Mouse (Mus musculus) kidney, postnatal 0 days (tissue): ENCODE measurements at regions not wholly inside any gene's neighbourhood (a gene's known extent, or its start where the extent isn't known, plus 50 kb on each side); places are given as distances from the start of the nearest gene placed in this dataset.
A peak's percentile ranks its signal among the peaks of the same experiment; 100 is the strongest.

Experiments
- ATAC-seq: fragments of 200-750 bp; cut with Nextera tagmentation; replicated peaks from 2 replicates; pipeline ENCODE4 v1.8.0; 2017; ENCODE audit warnings: low read depth, moderate number of reproducible peaks, moderate TSS enrichment, moderate library complexity; ENCODE audit not compliant: low FRiP score
- DNase-seq: peaks from one replicate; pipeline ENCODE4 v3.0.0-alpha.2; 2016; ENCODE audit warnings: low spot score
- H3K27ac ChIP-seq: fragments of 300-500 bp; sonication (generic); 2 replicates; pipeline ENCODE4 v1.5.1; 2014; ENCODE audit warnings: mild to moderate bottlenecking
- H3K27me3 ChIP-seq: fragments of 300-500 bp; sonication (generic); 2 replicates; pipeline ENCODE4 v1.6.1; 2014; ENCODE audit warnings: low read length, mixed read lengths; ENCODE audit not compliant: insufficient read depth
- H3K36me3 ChIP-seq: fragments of 300-500 bp; sonication (generic); 2 replicates; pipeline ENCODE4 v1.6.1; 2014; ENCODE audit warnings: low read length, mixed read lengths; ENCODE audit not compliant: insufficient read depth
- H3K4me1 ChIP-seq: fragments of 300-500 bp; sonication (generic); replicated peaks from 2 replicates; pipeline ENCODE4 v1.6.1; 2014; ENCODE audit warnings: antibody characterized with exemption, low read length, mixed read lengths; ENCODE audit not compliant: insufficient read depth
- H3K4me2 ChIP-seq: fragments of 300-500 bp; sonication (generic); 2 replicates; pipeline ENCODE4 v1.6.1; 2014; ENCODE audit warnings: mild to moderate bottlenecking, low read length, moderate library complexity, mixed read lengths
- H3K4me3 ChIP-seq: fragments of 300-500 bp; sonication (generic); replicated peaks from 2 replicates; pipeline ENCODE4 v1.5.1; 2014; ENCODE audit warnings: low read depth, low read length
- H3K9ac ChIP-seq: fragments of 300-500 bp; sonication (generic); 2 replicates; pipeline ENCODE4 v1.6.1; 2014; ENCODE audit warnings: low read depth, low read length
- H3K9me3 ChIP-seq: fragments of 300-500 bp; sonication (generic); replicated peaks from 2 replicates; pipeline ENCODE4 v1.6.1; 2016; ENCODE audit warnings: low read length, inconsistent platforms, mixed read lengths
- CTCF ChIP-seq: IDR thresholded peaks from 2 replicates; pipeline ENCODE4 v1.5.1; 2016; ENCODE audit warnings: antibody characterized with exemption, low read depth, mild to moderate bottlenecking, moderate library complexity
- WGBS: fragments of 180-500 bp; shearing (Covaris S2); extraction: QIAGEN DNeasy Blood & Tissue Kit; methylation state at CpG from one replicate; pipeline ENCODE4 v1.1.7; 2014; 5-methylcytosine and 5-hydroxymethylcytosine counted together

- Histone ChIP-seq H3K9ac (no peak overlapping the region), H3K27ac (no peak overlapping the region), H3K4me3 (no peak overlapping the region), H3K4me2 (no peak overlapping the region), H3K4me1 (no peaks in the 10 kb centered on the region), H3K9me3 (no peaks in the 10 kb centered on the region), H3K27me3 (no peaks in the 10 kb centered on the region), H3K36me3 (no peaks in the 10 kb centered on the region)
- no peak for TF ChIP-seq CTCF
- 83% methylated on average over 6 of the region's 6 CpGs for WGBS
- no peak for ATAC-seq
- DNase-seq = no peak
These were observed 362.7 kb upstream of the Tbx3 start for GRCm38 (mm10) chr5:119307768-119308167.

DNA sequence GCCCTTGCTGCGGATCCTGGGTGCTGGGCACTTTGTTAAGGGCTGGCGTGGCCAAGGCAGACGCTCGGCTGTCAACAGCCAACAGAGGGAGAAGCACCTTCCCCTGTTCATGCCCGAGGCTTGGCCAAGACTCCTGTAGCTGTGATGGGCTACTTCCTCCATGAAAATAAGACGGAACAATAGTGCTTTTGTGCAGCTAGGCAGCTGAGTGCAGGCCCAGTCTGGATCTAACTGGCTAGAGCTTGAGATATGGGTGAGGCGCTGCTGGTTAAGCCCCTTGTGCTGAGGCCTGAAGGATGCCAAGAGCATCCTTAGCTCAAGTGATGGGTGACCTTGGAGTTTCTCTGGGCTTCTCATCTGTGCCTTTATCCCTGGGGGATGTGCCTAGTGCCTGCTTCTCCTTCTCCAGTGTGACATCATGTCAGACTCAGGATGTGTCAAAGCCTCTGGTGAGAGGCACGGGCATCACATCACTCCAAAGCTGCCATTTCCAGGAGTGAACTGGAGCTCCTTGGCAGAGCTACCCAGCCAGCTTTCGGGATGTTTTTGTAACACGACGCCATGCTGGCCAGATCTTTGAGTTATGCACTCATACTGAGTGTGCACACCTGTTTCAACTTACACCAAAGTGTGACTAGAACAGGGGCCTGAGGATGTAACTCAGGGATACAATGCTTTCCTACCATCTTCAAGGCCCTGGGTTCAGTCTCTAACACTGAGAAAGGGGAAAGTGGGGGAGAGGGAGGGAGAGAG lies 360.1 kb upstream of the Tbx3 start:
- no peak overlapping the region for H3K27ac ChIP-seq
- H3K9ac ChIP-seq = no peak overlapping the region
- H3K27me3 ChIP-seq = no peaks in the 10 kb centered on the region
- WGBS = 59% methylated on average over 11 of the region's 11 CpGs
- no peak overlapping the region for H3K4me3 ChIP-seq
- DNase-seq = no peak
- H3K36me3 ChIP-seq = no peaks in the 10 kb centered on the region
- H3K9me3 ChIP-seq = no peaks in the 10 kb centered on the region
- no peak overlapping the region for H3K4me2 ChIP-seq
- no peaks in the 10 kb centered on the region for H3K4me1 ChIP-seq
- ATAC-seq = no peak
- TF ChIP-seq CTCF = no peak

- H3K4me1 ChIP-seq = no peaks in the 10 kb centered on the region
- H3K4me3 ChIP-seq = no peak overlapping the region
- H3K27me3 ChIP-seq = no peaks in the 10 kb centered on the region
- H3K9me3 ChIP-seq = no peaks in the 10 kb centered on the region
- peak; percentile 44 for DNase-seq
- TF ChIP-seq CTCF = no peak
- H3K27ac ChIP-seq = no peak overlapping the region
- H3K36me3 ChIP-seq = no peaks in the 10 kb centered on the region
- ATAC-seq = no peak
- H3K9ac ChIP-seq = no peak overlapping the region
- no peak overlapping the region for H3K4me2 ChIP-seq
- WGBS = 68% methylated on average over 14 of the region's 14 CpGs
These were observed 357.7 kb upstream of the Tbx3 start for GRCm38 (mm10) chr5:119312808-119313207.

DNA sequence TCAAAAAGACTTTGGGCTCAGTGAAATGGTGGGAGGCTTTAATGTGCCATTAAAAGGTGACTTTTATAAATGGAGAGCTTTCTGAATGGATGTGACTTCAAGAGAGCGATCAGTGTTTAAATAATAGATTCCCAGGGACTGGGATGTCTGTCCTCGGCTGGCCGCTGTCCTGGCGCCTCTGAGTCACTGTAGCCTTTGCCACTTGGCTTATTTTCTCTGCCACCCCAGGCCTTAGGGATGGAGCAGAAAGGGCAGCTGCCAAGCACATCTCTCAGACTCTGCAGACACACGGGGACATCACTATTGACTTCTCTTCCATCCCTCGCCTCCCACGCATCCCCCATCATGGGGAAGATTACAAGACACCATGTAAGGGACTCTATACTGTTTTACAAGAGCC lies 355.3 kb upstream of the Tbx3 start:
- H3K9me3 ChIP-seq = no peaks in the 10 kb centered on the region
- no peak overlapping the region for H3K4me3 ChIP-seq
- H3K4me1 ChIP-seq = no peaks in the 10 kb centered on the region
- H3K36me3 ChIP-seq = no peaks in the 10 kb centered on the region
- no peak for TF ChIP-seq CTCF
- ATAC-seq (no peak), DNase-seq (no peak)
- no peak overlapping the region for H3K4me2 ChIP-seq
- no peaks in the 10 kb centered on the region for H3K27me3 ChIP-seq
- no peak overlapping the region for H3K9ac ChIP-seq
- no peak overlapping the region for H3K27ac ChIP-seq
- WGBS = 85% methylated on average over 7 of the region's 7 CpGs

DNA sequence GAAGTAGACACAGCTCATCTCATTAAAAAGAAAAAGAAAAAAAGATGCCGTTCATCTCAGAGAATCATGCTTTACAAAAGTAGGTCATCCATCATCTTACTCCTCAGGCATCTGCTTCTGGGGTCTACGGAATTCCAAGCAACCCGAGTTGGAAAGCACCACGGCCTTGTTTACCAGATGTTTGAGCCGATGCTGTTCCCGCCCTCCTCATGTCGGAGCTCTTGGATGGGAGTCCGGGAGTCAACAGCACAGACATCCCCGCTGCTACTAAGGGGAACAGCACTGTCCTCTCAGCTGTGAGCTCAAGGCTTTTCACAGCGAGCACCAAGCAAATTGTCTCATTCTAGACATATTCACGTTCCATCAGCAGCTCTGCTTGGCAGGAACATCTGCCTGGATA lies 352.9 kb upstream of the Tbx3 start:
- 79% methylated on average over 11 of the region's 11 CpGs for WGBS
- no peaks in the 10 kb centered on the region for H3K9me3 ChIP-seq
- H3K4me3 ChIP-seq = no peak overlapping the region
- TF ChIP-seq CTCF = no peak
- ATAC-seq = no peak
- DNase-seq = no peak
- no peak overlapping the region for H3K27ac ChIP-seq
- H3K4me2 ChIP-seq = no peak overlapping the region
- H3K9ac ChIP-seq = no peak overlapping the region
- no peaks in the 10 kb centered on the region for H3K27me3 ChIP-seq
- no peaks in the 10 kb centered on the region for H3K4me1 ChIP-seq
- no peaks in the 10 kb centered on the region for H3K36me3 ChIP-seq

- Histone ChIP-seq H3K4me3 (no peak overlapping the region), H3K4me1 (0 out of 2 replicates have a peak, but pooled peaks cover 3% of the 10 kb centered on the region), H3K36me3 (no peaks in the 10 kb centered on the region), H3K9ac (no peak overlapping the region), H3K27ac (no peak overlapping the region), H3K9me3 (no peaks in the 10 kb centered on the region), H3K27me3 (no peaks in the 10 kb centered on the region), H3K4me2 (no peak overlapping the region)
- no peak for TF ChIP-seq CTCF
- DNase-seq = no peak
- WGBS = 72% methylated on average over 10 of the region's 10 CpGs
- no peak for ATAC-seq
These were observed 348.9 kb upstream of the Tbx3 start for GRCm38 (mm10) chr5:119321368-119322144.
